Mouse (Mus musculus) heart, postnatal 10 days (tissue): ENCODE results near the gene Nudt14. TPM values are rescaled to one million over a fixed set of nuclear protein-coding genes. Genes with fewer than 3 reads are reported as not detected.

Experiments
- DNase-seq, 2 experiments: peaks; one replicate each; pipeline ENCODE4 v3.0.0; 2021
- intact Hi-C: fragments of 180-260 bp; cut with DNase I; formaldehyde crosslinking; loops from one replicate; pipeline ENCODE4 v1.15.1; 2025
- total RNA-seq, 2 experiments: library from RNA; stranded (reverse); gene quantifications; 2 replicates each; pipeline ENCODE4 v1.2.3; 2021

The Nudt14 gene
- total RNA-seq, 2 experiments from 2014 or later: 11.7 to 11.8 TPM

GRCm38 (mm10) chr12:112950761-112951129, 8.8 kb upstream of the Nudt14 start:
- intact Hi-C loops: loop anchor here (10.0 kb wide), 1 partner anchor 76 kb away; no protein-coding TSS in a partner anchor
- DNase-seq: no peak

- peak; percentile 86 to 88 for DNase-seq
Observed at GRCm38 (mm10) chr12:112950040-112950760, 8.3 kb upstream of the Nudt14 start.

GRCm38 (mm10) chr12:112947307-112947706, 5.4 kb upstream of the Nudt14 start:
- intact Hi-C loops: no loop called here
- no peak for DNase-seq

More at GRCm38 (mm10) chr12:112950040-112950760, 8.3 kb upstream of the Nudt14 start:
- intact Hi-C loops: loop anchor here (10.0 kb wide), 1 partner anchor 75 kb away; no protein-coding TSS in a partner anchor

GRCm38 (mm10) chr12:112943669-112944068, 1.7 kb upstream of the Nudt14 start:
- intact Hi-C loops: no loop called here
- no peak for DNase-seq

- DNase-seq: no peak
- intact Hi-C loops: no loop called here
Observed at GRCm38 (mm10) chr12:112941156-112941775, 658 bp downstream of the Nudt14 start.

GRCm38 (mm10) chr12:112940710-112941109, 1.2 kb downstream of the Nudt14 start:
- DNase-seq: no peak
- intact Hi-C loops: no loop called here

- intact Hi-C loops: no loop called here
- no peak for DNase-seq
Observed at GRCm38 (mm10) chr12:112940238-112940637, 1.7 kb downstream of the Nudt14 start.

GRCm38 (mm10) chr12:112938873-112939565, 2.9 kb downstream of the Nudt14 start:
- intact Hi-C loops: no loop called here
- no peak for DNase-seq

- no peak for DNase-seq
- intact Hi-C loops: no loop called here
Observed at GRCm38 (mm10) chr12:112938366-112938765, 3.6 kb downstream of the Nudt14 start.

GRCm38 (mm10) chr12:112937906-112938305, 4.0 kb downstream of the Nudt14 start:
- DNase-seq: no peak
- intact Hi-C loops: no loop called here

GRCm38 (mm10) chr12:112932647-112933046, 9.3 kb downstream of the Nudt14 start:
- DNase-seq: no peak

GRCm38 (mm10) chr12:112929562-112930352, 12.2 kb downstream of the Nudt14 start, which contains the start of gene Jag2:
Gene Jag2 (minus strand): TSS chr12:112929776.
- intact Hi-C loops: loop anchor here (2.0 kb wide), 1 partner anchor 55 kb away; no protein-coding TSS in a partner anchor
- peak; percentile 75 to 78 for DNase-seq

More at GRCm38 (mm10) chr12:112932647-112933046, 9.3 kb downstream of the Nudt14 start:
- intact Hi-C loops: no loop called here

- DNase-seq: peak in 1 of 2 experiments; percentile 38
- intact Hi-C loops: loop anchor here (2.0 kb wide), 1 partner anchor 54 kb away; no protein-coding TSS in a partner anchor
Observed at GRCm38 (mm10) chr12:112928401-112929241, 13.3 kb downstream of the Nudt14 start.

GRCm38 (mm10) chr12:112927265-112927664, 14.7 kb downstream of the Nudt14 start:
- intact Hi-C loops: no loop called here
- DNase-seq: no peak

- intact Hi-C loops: no loop called here
Observed at GRCm38 (mm10) chr12:112925950-112926349, 16.0 kb downstream of the Nudt14 start.

GRCm38 (mm10) chr12:112922541-112922940, 19.4 kb downstream of the Nudt14 start:
- intact Hi-C loops: no loop called here
- DNase-seq: no peak

More at GRCm38 (mm10) chr12:112925950-112926349, 16.0 kb downstream of the Nudt14 start:
- no peak for DNase-seq

- no peak for DNase-seq
- intact Hi-C loops: no loop called here
Observed at GRCm38 (mm10) chr12:112921518-112921917, 20.4 kb downstream of the Nudt14 start.

GRCm38 (mm10) chr12:112917906-112918305, 24.0 kb downstream of the Nudt14 start:
- intact Hi-C loops: loop anchor here (5.0 kb wide), 1 partner anchor 41 kb away; no protein-coding TSS in a partner anchor
- no peak for DNase-seq

GRCm38 (mm10) chr12:112917486-112917885, 24.4 kb downstream of the Nudt14 start:
- DNase-seq: no peak
- intact Hi-C loops: loop anchor here (5.0 kb wide), 1 partner anchor 40 kb away; no protein-coding TSS in a partner anchor
